Mouse (Mus musculus): Measurements from ENCODE around the gene Pdzd4. TPM values are rescaled to one million over a fixed set of nuclear protein-coding genes. Genes with fewer than 3 reads are reported as not detected.

Gene Pdzd4
- total RNA-seq, 2 experiments from 2014 or later = 93.3 to 107 TPM

- H3K4me3 ChIP-seq = no peak within 1 kb of the TSS
- no peak for DNase-seq (ENCODE audit: low spot score in 2 of 2)
- peak within 1 kb of the TSS; percentile 48; the same call in 1 of the 2 replicates for H3K27ac ChIP-seq
- no peak for TF ChIP-seq CTCF (conservative IDR thresholded peaks at IDR 0.05)
These were observed 50.5 kb downstream of the Pdzd4 start, which contains the start of gene Srpk3 for GRCm38 (mm10) chrX:73774168-73774760. Gene Srpk3, plus strand, starts transcription at chrX:73774405.

GRCm38 (mm10) chrX:73767267-73767666, 57.5 kb downstream of the Pdzd4 start:
- DNase-seq (ENCODE audit: low spot score in 2 of 2) = no peak
- peak; percentile 73 for TF ChIP-seq CTCF (conservative IDR thresholded peaks at IDR 0.05)
- no peak overlapping the region for H3K4me3 ChIP-seq
- no peak overlapping the region for H3K27ac ChIP-seq

GRCm38 (mm10) chrX:73765311-73765710, 59.5 kb downstream of the Pdzd4 start:
- TF ChIP-seq CTCF (conservative IDR thresholded peaks at IDR 0.05) = no peak
- no peak for DNase-seq (ENCODE audit: low spot score in 2 of 2)
- Histone ChIP-seq H3K4me3 (no peak overlapping the region), H3K27ac (no peak overlapping the region)

- Histone ChIP-seq H3K4me3 (no peak overlapping the region), H3K27ac (peak overlapping the region; percentile 58; the same call in 1 of the 2 replicates)
- no peak for TF ChIP-seq CTCF (conservative IDR thresholded peaks at IDR 0.05)
- DNase-seq (ENCODE audit: low spot score in 2 of 2) = peak in 1 of 2 experiments; percentile 9
These were observed 66.0 kb downstream of the Pdzd4 start for GRCm38 (mm10) chrX:73758611-73759290.

GRCm38 (mm10) chrX:73756334-73757140, 68.2 kb downstream of the Pdzd4 start, which contains the start of gene Plxnb3:
Gene Plxnb3, plus strand, starts transcription at chrX:73757090.
- Histone ChIP-seq H3K27ac (peak within 1 kb of the TSS; percentile 62), H3K4me3 (peak within 1 kb of the TSS; percentile 22)
- TF ChIP-seq CTCF (conservative IDR thresholded peaks at IDR 0.05) = no peak
- DNase-seq (ENCODE audit: low spot score in 2 of 2) = peak in 1 of 2 experiments; percentile 48

- Histone ChIP-seq H3K27ac (no peak overlapping the region), H3K4me3 (no peak overlapping the region)
- no peak for DNase-seq (ENCODE audit: low spot score in 2 of 2)
- no peak for TF ChIP-seq CTCF (conservative IDR thresholded peaks at IDR 0.05)
These were observed 75.8 kb downstream of the Pdzd4 start for GRCm38 (mm10) chrX:73748977-73749376.

GRCm38 (mm10) chrX:73744774-73745481, 79.8 kb downstream of the Pdzd4 start:
- TF ChIP-seq CTCF (conservative IDR thresholded peaks at IDR 0.05) = no peak
- DNase-seq (ENCODE audit: low spot score in 2 of 2) = no peak
- Histone ChIP-seq H3K27ac (no peak overlapping the region), H3K4me3 (no peak overlapping the region)

Other genes starting within 250 kb of the Pdzd4 start
- gene Dusp9, start 185.6 kb downstream of the Pdzd4 start, total RNA-seq (2021) = under 1 TPM; 0.20 to 0.25 TPM
- 100 to 1,000 TPM; 113 to 125 TPM for gene Pnck, start 164.9 kb downstream of the Pdzd4 start, total RNA-seq (2021)
- 10 to 100 TPM; 95.0 to 95.5 TPM for gene Slc6a8, start 151.8 kb downstream of the Pdzd4 start, total RNA-seq (2021)
- gene Bcap31, start 108.8 kb downstream of the Pdzd4 start, total RNA-seq (2021) = 10 to 100 TPM; 72.3 to 77.8 TPM
- gene Abcd1, start 108.4 kb downstream of the Pdzd4 start, total RNA-seq (2021) = 10 to 100 TPM; 11.2 to 11.8 TPM
- 10 to 100 TPM; 11.2 to 12.1 TPM for gene Plxnb3, start 67.9 kb downstream of the Pdzd4 start, total RNA-seq (2021)
- gene Srpk3, start 50.6 kb downstream of the Pdzd4 start, total RNA-seq (2021) = 1 to 10 TPM; 3.9 to 4.3 TPM
- gene Idh3g, start 38.1 kb downstream of the Pdzd4 start, total RNA-seq (2021) = 100 to 1,000 TPM; 207 to 209 TPM
- gene Ssr4, start 37.9 kb downstream of the Pdzd4 start, total RNA-seq (2021) = 10 to 100 TPM; 89.1 to 94.1 TPM
- not detected for gene Avpr2, start 67.1 kb upstream of the Pdzd4 start, total RNA-seq (2021)
- 100 to 1,000 TPM; 118 to 139 TPM for gene L1cam, start 71.1 kb upstream of the Pdzd4 start, total RNA-seq (2021)
- gene Arhgap4, start 96.9 kb upstream of the Pdzd4 start, total RNA-seq (2021) = 1 to 10 TPM; 5.3 to 7.2 TPM
- gene Naa10, start 97.0 kb upstream of the Pdzd4 start, total RNA-seq (2021) = 10 to 100 TPM; 68.0 to 72.0 TPM
- 1 to 10 TPM; 4.5 to 6.2 TPM for gene Renbp, start 105.9 kb upstream of the Pdzd4 start, total RNA-seq (2021)
- 10 to 100 TPM; 76.4 to 79.2 TPM for gene Hcfc1, start 141.4 kb upstream of the Pdzd4 start, total RNA-seq (2021)
- gene Irak1, start 198.9 kb upstream of the Pdzd4 start, total RNA-seq (2021) = 10 to 100 TPM; 59.3 to 62.6 TPM

All from layer of hippocampus, adult 2 months (tissue).